Mouse (Mus musculus) spleen, adult 2 months (tissue): ENCODE data around the gene Trip10.

Source experiments
- CTCF ChIP-seq: fragments of 200-500 bp; IDR thresholded peaks from 2 replicates; pipeline ENCODE4 v1.5.1; 2011; ENCODE audit warnings: mild to moderate bottlenecking, inconsistent platforms; ENCODE audit not compliant: insufficient read depth, insufficient read length, insufficient replicate concordance; ENCODE audit errors: extremely low read depth
- POLR2A ChIP-seq: fragments of 200-500 bp; IDR thresholded peaks from 2 replicates; pipeline ENCODE4 v1.6.1; 2011; ENCODE audit warnings: low read depth, low read length, inconsistent platforms

- TF ChIP-seq CTCF (no peak), POLR2A (no peak)
Measured at GRCm38 (mm10) chr17:57201841-57202724, 47.2 kb upstream of the Trip10 start.
